Comparison of ENCODE assay signal across 18 mouse cellular contexts in the genomic region with DNA sequence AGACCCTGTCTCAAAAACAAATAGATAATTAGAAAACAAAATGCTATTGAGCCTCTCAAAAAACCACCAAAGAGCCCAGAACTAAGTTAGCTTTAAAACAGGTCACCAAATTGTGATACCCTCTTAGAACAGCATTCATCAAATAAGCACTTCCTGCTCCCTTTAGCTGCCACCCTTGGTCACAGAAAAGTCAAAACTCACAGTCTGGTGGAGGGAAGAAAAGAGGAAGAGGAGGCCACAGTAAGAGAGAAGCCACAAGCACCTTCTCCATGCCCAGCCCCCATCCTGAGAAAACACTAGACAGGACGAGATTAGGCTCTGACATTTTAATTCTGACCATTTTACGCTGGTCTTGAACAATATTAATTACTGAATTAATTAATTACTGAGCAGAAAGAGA.
DNase-seq lines count a peak whose midpoint lies in the region; ATAC-seq and TF ChIP-seq lines count a peak whose summit lies in the region.
"Had no signal": no experiment of that assay in that cellular context is flagged by ENCODE, and none has a peak within 500 bp of the region (broad histone marks: within the 10 kb centered on the region; RNA-seq: fewer than 3 reads in every experiment).

No protein-coding gene starts in this region.

- no peaks in the 10 kb centered on the region for H3K36me3 ChIP-seq in heart, adult 2 months (ENCODE audit: control insufficient read depth, insufficient read depth, low read length)
- H3K36me3 ChIP-seq: embryonic facial prominence, embryonic 10.5 days; heart, embryonic 12.5 days; hindbrain, embryonic 15.5 days had no signal

- H3K27me3 ChIP-seq in heart, adult 2 months (ENCODE audit: control insufficient read depth, insufficient read depth, low read length): no peaks in the 10 kb centered on the region
- H3K27me3 ChIP-seq: forebrain, embryonic 13.5 days; heart, embryonic 12.5 days; hindbrain, embryonic 15.5 days had no signal

- peak; percentile 85 for ATAC-seq in megakaryocyte, adult 5-6 weeks (ENCODE audit: poor library complexity, severe bottlenecking)
- ATAC-seq: forebrain, embryonic 13.5 days; forebrain, postnatal 0 days; intestine, embryonic 16.5 days had no signal

- no peak for TF ChIP-seq EP300 in heart, adult 2 months (IDR thresholded peaks at IDR 0.05; ENCODE audit: insufficient read depth, low read depth, low read length)

- no peaks in the 10 kb centered on the region for H3K79me2 ChIP-seq in heart, adult 2 months (replicated peaks; ENCODE audit: control insufficient read depth, insufficient read depth, low read length)

- H3K4me3 ChIP-seq in heart, adult 2 months: no peak overlapping the region
- H3K4me3 ChIP-seq: embryonic facial prominence, embryonic 10.5 days; forebrain, embryonic 13.5 days; heart, embryonic 12.5 days; hindbrain, embryonic 15.5 days had no signal

- 79% methylated on average over 2 of the region's 2 CpGs for WGBS in heart, adult 2 months

- TF ChIP-seq CTCF in heart, adult 2 months (IDR thresholded peaks at IDR 0.05): no peak

- no peaks in the 10 kb centered on the region for H3K4me1 ChIP-seq in heart, adult 2 months (ENCODE audit: control insufficient read depth, insufficient read depth, low read length)

- DNase-seq in heart, adult 11 months: peak; percentile 54
- DNase-seq in heart, adult 2 months: no peak
- peak; percentile 18 for DNase-seq in c-Kit-positive CD71-negative TER-119-negative erythroid progenitor cells, embryonic 14.5 days (ENCODE audit: low read depth)
- DNase-seq in lung, postnatal 10 days: no peak
- no peak for DNase-seq in ovary, postnatal 36 days (ENCODE audit: low spot score)
- DNase-seq in layer of hippocampus, postnatal 25 days (ENCODE audit: extremely low spot score in 1 of 2, low spot score in 1 of 2): no peak
- DNase-seq: adrenal gland, postnatal 10 days; cerebellum, adult 11-12 months; cerebellum, adult 9-10 months; cerebellum, postnatal 25 days; forebrain, postnatal 0 days; gastrocnemius, postnatal 36 days had no signal

- no peak overlapping the region for H3K27ac ChIP-seq in heart, adult 2 months
- H3K27ac ChIP-seq: embryonic facial prominence, embryonic 10.5 days; forebrain, embryonic 13.5 days; hindbrain, embryonic 15.5 days had no signal

- TF ChIP-seq POLR2A in heart, adult 2 months (IDR thresholded peaks at IDR 0.05; ENCODE audit: insufficient read depth, low read depth, low read length): no peak

- no peak overlapping the region for H3K9ac ChIP-seq in heart, adult 2 months (ENCODE audit: low read depth, low read length)
- H3K9ac ChIP-seq: forebrain, embryonic 13.5 days; forebrain, postnatal 0 days; heart, embryonic 12.5 days; hindbrain, embryonic 15.5 days had no signal

- intact Hi-C loops in heart, adult 2 months (cut with DNase I): no loop called here

Comparison
In these comparisons a context has a peak if more than half of its experiments do, and no peak if none do; other contexts are left out.
1. DNase-seq: peak in heart, adult 11 months (single experiment) and c-Kit-positive CD71-negative TER-119-negative erythroid progenitor cells, embryonic 14.5 days (single experiment); none in heart, adult 2 months (0 of 2), lung, postnatal 10 days (single experiment), ovary, postnatal 36 days (single experiment) and layer of hippocampus, postnatal 25 days (0 of 2).